Comparison of ENCODE assay signal across 8 mouse cellular contexts in genomic region chr11:75406865-75407264, GRCm38 (mm10). TPM values are rescaled to one million over a fixed set of nuclear protein-coding genes. Genes with fewer than 3 reads are reported as not detected.
DNase-seq lines count a peak whose midpoint lies in the region; ATAC-seq and TF ChIP-seq lines count a peak whose summit lies in the region.

No protein-coding gene starts in this region.

- no peaks in the 10 kb centered on the region for H3K27me3 ChIP-seq in midbrain, embryonic 14.5 days (ENCODE audit: control insufficient read depth, insufficient read depth, low read length)
- H3K27me3 ChIP-seq in midbrain, embryonic 13.5 days: no peaks in the 10 kb centered on the region

- no peak for ATAC-seq in midbrain, embryonic 14.5 days (ENCODE audit: low FRiP score, low TSS enrichment)
- ATAC-seq in midbrain, embryonic 13.5 days: no peak

- H3K4me1 ChIP-seq in midbrain, embryonic 14.5 days (ENCODE audit: control insufficient read depth, insufficient read depth, low read length): no peaks in the 10 kb centered on the region
- no peaks in the 10 kb centered on the region for H3K4me1 ChIP-seq in midbrain, embryonic 13.5 days (replicated peaks)
- no peaks in the 10 kb centered on the region; the same call in 1 of the 2 replicates for H3K4me1 ChIP-seq in cortical plate, adult 2 months (ENCODE audit: control insufficient read depth, insufficient read depth, low read length)
- H3K4me1 ChIP-seq in lung, adult 2 months (ENCODE audit: control insufficient read depth, insufficient read depth, low read length): peaks cover 5% of the 10 kb centered on the region; the same call in 1 of the 2 replicates

- no peaks in the 10 kb centered on the region for H3K36me3 ChIP-seq in midbrain, embryonic 14.5 days (ENCODE audit: control insufficient read depth, insufficient read depth, low read length)
- H3K36me3 ChIP-seq in midbrain, embryonic 13.5 days: peaks cover 3% of the 10 kb centered on the region; the same call in 1 of the 2 replicates

- no peak overlapping the region for H3K9ac ChIP-seq in midbrain, embryonic 14.5 days (replicated peaks; ENCODE audit: low read length)
- H3K9ac ChIP-seq in midbrain, embryonic 13.5 days (replicated peaks): no peak overlapping the region

- no peak overlapping the region for H3K27ac ChIP-seq in midbrain, embryonic 14.5 days (replicated peaks; ENCODE audit: low read depth, low read length)
- H3K27ac ChIP-seq in midbrain, embryonic 13.5 days: no peak overlapping the region
- H3K27ac ChIP-seq in cortical plate, adult 2 months (ENCODE audit: insufficient read depth, low read length): no peak overlapping the region

- no peak for TF ChIP-seq POLR2A in cortical plate, adult 2 months (IDR thresholded peaks at IDR 0.05; ENCODE audit: extremely low read depth, insufficient read depth, low read length)
- no peak for TF ChIP-seq POLR2A in lung, adult 2 months (IDR thresholded peaks at IDR 0.05; ENCODE audit: borderline replicate concordance, extremely low read depth, low read depth, low read length)

- no peak overlapping the region for H3K4me3 ChIP-seq in midbrain, embryonic 14.5 days (replicated peaks; ENCODE audit: low read depth, low read length)
- H3K4me3 ChIP-seq in midbrain, embryonic 13.5 days (replicated peaks): no peak overlapping the region
- H3K4me3 ChIP-seq in cortical plate, adult 2 months (ENCODE audit: insufficient read depth, low read length): no peak overlapping the region
- no peak overlapping the region for H3K4me3 ChIP-seq in lung, adult 2 months (replicated peaks; ENCODE audit: extremely low read depth, low read depth, low read length)

- peak; percentile 45; the same call in 1 of the 2 replicates for TF ChIP-seq CTCF in cortical plate, adult 2 months (IDR thresholded peaks at IDR 0.05; ENCODE audit: extremely low read depth, insufficient read depth, low read length)
- peak; percentile 65 for TF ChIP-seq CTCF in lung, adult 2 months (IDR thresholded peaks at IDR 0.05; ENCODE audit: insufficient read depth, low read length)

- peak; percentile 28 to 35 for DNase-seq in cerebellum, postnatal 36 days
- DNase-seq in cerebellum, adult 11 months: no peak
- peak; percentile 31 for DNase-seq in midbrain, embryonic 14.5 days
- peak; percentile 60 for DNase-seq in lung, adult 2 months
- DNase-seq in spleen, postnatal 4 days (ENCODE audit: low spot score in 2 of 2): peak; percentile 71 to 88
- DNase-seq in yolk sac, embryonic 10.5 days (ENCODE audit: low spot score): no peak

- H3K9me3 ChIP-seq in midbrain, embryonic 14.5 days (ENCODE audit: control insufficient read depth, low read length): 0 out of 2 replicates have a peak, but pooled peaks cover 2% of the 10 kb centered on the region
- H3K9me3 ChIP-seq in midbrain, embryonic 13.5 days: no peaks in the 10 kb centered on the region

- no peak overlapping the region for H3K4me2 ChIP-seq in midbrain, embryonic 14.5 days (ENCODE audit: low read length)
- H3K4me2 ChIP-seq in midbrain, embryonic 13.5 days (replicated peaks): no peak overlapping the region

- WGBS in midbrain, embryonic 14.5 days: 43% methylated on average over 3 of the region's 3 CpGs
- WGBS in midbrain, embryonic 13.5 days: 38% methylated on average over 3 of the region's 3 CpGs
- 53% methylated on average over 3 of the region's 3 CpGs for WGBS in lung, adult 2 months

RNA-seq across cellular contexts. Expression of gene Serpinf1, which starts 15.6 kb away (rescaled TPM):
- polyA plus RNA-seq in midbrain, embryonic 14.5 days (2014; fragmentation: Nextera tagmentation; extraction: Ambion mirVana): 2.7 and 38.5 TPM in 2 replicates
- polyA plus RNA-seq in midbrain, embryonic 13.5 days (2015; fragmentation: Nextera tagmentation; extraction: Ambion mirVana): 27.5 and 31.5 TPM in 2 replicates
- polyA plus RNA-seq in cortical plate, adult 2 months (2012; rRNA removed): 13.7 and 15.9 TPM in 2 replicates
- polyA plus RNA-seq in lung, adult 2 months (2012; rRNA removed): 96.0 and 110 TPM in 2 replicates

RNA-seq across cellular contexts. Expression of gene Serpinf2, which starts 32.5 kb away (rescaled TPM):
- not detected in 2 replicates for polyA plus RNA-seq in midbrain, embryonic 14.5 days (2014; fragmentation: Nextera tagmentation; extraction: Ambion mirVana)
- polyA plus RNA-seq in midbrain, embryonic 13.5 days (2015; fragmentation: Nextera tagmentation; extraction: Ambion mirVana): 0.07 TPM in 1 of 2 replicates, not detected in the other
- 0.15 and 0.26 TPM in 2 replicates for polyA plus RNA-seq in cortical plate, adult 2 months (2012; rRNA removed)
- 0.60 and 0.82 TPM in 2 replicates for polyA plus RNA-seq in lung, adult 2 months (2012; rRNA removed)

RNA-seq across cellular contexts. Expression of gene Wdr81, which starts 47.7 kb away (rescaled TPM):
- polyA plus RNA-seq in midbrain, embryonic 14.5 days (2014; fragmentation: Nextera tagmentation; extraction: Ambion mirVana): 5.7 and 7.4 TPM in 2 replicates
- polyA plus RNA-seq in midbrain, embryonic 13.5 days (2015; fragmentation: Nextera tagmentation; extraction: Ambion mirVana): 6.8 and 8.1 TPM in 2 replicates
- 12.8 and 14.1 TPM in 2 replicates for polyA plus RNA-seq in cortical plate, adult 2 months (2012; rRNA removed)
- 27.9 and 29.9 TPM in 2 replicates for polyA plus RNA-seq in lung, adult 2 months (2012; rRNA removed)

RNA-seq across cellular contexts. Expression of gene Tlcd2, which starts 54.6 kb away (rescaled TPM):
- polyA plus RNA-seq in midbrain, embryonic 14.5 days (2014; fragmentation: Nextera tagmentation; extraction: Ambion mirVana): 1.1 and 2.5 TPM in 2 replicates
- 2.0 and 2.5 TPM in 2 replicates for polyA plus RNA-seq in midbrain, embryonic 13.5 days (2015; fragmentation: Nextera tagmentation; extraction: Ambion mirVana)
- 0.89 and 1.3 TPM in 2 replicates for polyA plus RNA-seq in cortical plate, adult 2 months (2012; rRNA removed)
- 15.3 and 29.6 TPM in 2 replicates for polyA plus RNA-seq in lung, adult 2 months (2012; rRNA removed)

RNA-seq across cellular contexts. Expression of gene Smyd4, which starts 58.6 kb away (rescaled TPM):
- 9.5 and 12.0 TPM in 2 replicates for polyA plus RNA-seq in midbrain, embryonic 14.5 days (2014; fragmentation: Nextera tagmentation; extraction: Ambion mirVana)
- 15.3 and 15.5 TPM in 2 replicates for polyA plus RNA-seq in midbrain, embryonic 13.5 days (2015; fragmentation: Nextera tagmentation; extraction: Ambion mirVana)
- polyA plus RNA-seq in cortical plate, adult 2 months (2012; rRNA removed): 9.5 and 10.0 TPM in 2 replicates
- polyA plus RNA-seq in lung, adult 2 months (2012; rRNA removed): 3.6 and 5.2 TPM in 2 replicates

Comparison
In these comparisons a context has a peak if more than half of its experiments do, and no peak if none do; other contexts are left out.
1. DNase-seq: peak in cerebellum, postnatal 36 days (2 of 2), midbrain, embryonic 14.5 days (single experiment), lung, adult 2 months (single experiment) and spleen, postnatal 4 days (2 of 2); none in cerebellum, adult 11 months (single experiment) and yolk sac, embryonic 10.5 days (single experiment).